17 mouse cellular contexts compared by ENCODE assay signal in genomic region chr10:121955730-121956129, GRCm38 (mm10).
DNase-seq lines count a peak whose midpoint lies in the region; ATAC-seq and TF ChIP-seq lines count a peak whose summit lies in the region.
"Had no signal": no experiment of that assay in that cellular context is flagged by ENCODE, and none has a peak within 500 bp of the region (broad histone marks: within the 10 kb centered on the region; RNA-seq: fewer than 3 reads in every experiment).

No protein-coding gene starts in this region.

- H3K27ac ChIP-seq in forebrain, embryonic 13.5 days = peak overlapping the region; percentile 21; the same call in 1 of the 2 replicates
- H3K27ac ChIP-seq in forebrain, embryonic 10.5 days = no peak overlapping the region
- peak overlapping the region; percentile 87 for H3K27ac ChIP-seq in forebrain, embryonic 16.5 days (ENCODE audit: low read length)
- no peak overlapping the region for H3K27ac ChIP-seq in hindbrain, postnatal 0 days
- H3K27ac ChIP-seq: embryonic facial prominence, embryonic 12.5 days; intestine, embryonic 15.5 days; midbrain, embryonic 12.5 days had no signal

- no peak overlapping the region for H3K9ac ChIP-seq in forebrain, embryonic 13.5 days
- H3K9ac ChIP-seq in forebrain, embryonic 16.5 days (replicated peaks; ENCODE audit: low read depth, low read length) = no peak overlapping the region; the same call in 1 of the 2 replicates
- no peak overlapping the region for H3K9ac ChIP-seq in hindbrain, postnatal 0 days (replicated peaks; ENCODE audit: low read length)
- H3K9ac ChIP-seq: embryonic facial prominence, embryonic 12.5 days; heart, embryonic 12.5 days; intestine, embryonic 15.5 days; midbrain, embryonic 12.5 days had no signal

- 74% methylated on average over 4 of the region's 4 CpGs for whole genome bisulfite sequencing in forebrain, embryonic 13.5 days
- 88% methylated on average over 4 of the region's 4 CpGs for WGBS in forebrain, embryonic 10.5 days
- 81% methylated on average over 4 of the region's 4 CpGs for WGBS in forebrain, embryonic 16.5 days
- 65% methylated on average over 4 of the region's 4 CpGs for WGBS in hindbrain, postnatal 0 days
- WGBS in lung, adult 2 months = 91% methylated on average over 4 of the region's 4 CpGs

- H3K4me2 ChIP-seq in forebrain, embryonic 13.5 days = no peak overlapping the region
- no peak overlapping the region for H3K4me2 ChIP-seq in forebrain, embryonic 16.5 days (ENCODE audit: low read length)
- no peak overlapping the region for H3K4me2 ChIP-seq in hindbrain, postnatal 0 days (ENCODE audit: low read depth, low read length)
- H3K4me2 ChIP-seq: embryonic facial prominence, embryonic 12.5 days; heart, embryonic 12.5 days; intestine, embryonic 15.5 days; midbrain, embryonic 12.5 days had no signal

- no peak for DNase-seq in forebrain, embryonic 10.5 days (ENCODE audit: extremely low spot score, low spot score)
- peak; percentile 30 to 54 for DNase-seq in kidney, postnatal 4 days
- no peak for DNase-seq in kidney, postnatal 14 days
- DNase-seq in hindbrain, postnatal 0 days (ENCODE audit: low spot score) = no peak
- DNase-seq in B cell, adult 2 months = no peak
- no peak for DNase-seq in lung, adult 2 months
- DNase-seq: cerebellum, adult 11 months; left cerebral cortex, postnatal 4 days; lung, adult 18-20 months; lung, postnatal 4 days; thymus, postnatal 36 days had no signal

- H3K9me3 ChIP-seq in forebrain, embryonic 13.5 days (replicated peaks) = no peaks in the 10 kb centered on the region
- H3K9me3 ChIP-seq in forebrain, embryonic 10.5 days = no peaks in the 10 kb centered on the region
- no peaks in the 10 kb centered on the region for H3K9me3 ChIP-seq in forebrain, embryonic 16.5 days (ENCODE audit: control insufficient read depth, low read length)
- H3K9me3 ChIP-seq in hindbrain, postnatal 0 days (ENCODE audit: low read length) = no peaks in the 10 kb centered on the region
- H3K9me3 ChIP-seq: embryonic facial prominence, embryonic 12.5 days; intestine, embryonic 15.5 days; midbrain, embryonic 12.5 days had no signal

- H3K4me1 ChIP-seq in forebrain, embryonic 13.5 days = peaks cover 13% of the 10 kb centered on the region; the same call in 1 of the 2 replicates
- H3K4me1 ChIP-seq in forebrain, embryonic 10.5 days = 0 out of 2 replicates have a peak, but pooled peaks cover 4% of the 10 kb centered on the region
- peaks cover 26% of the 10 kb centered on the region for H3K4me1 ChIP-seq in forebrain, embryonic 16.5 days (replicated peaks; ENCODE audit: control insufficient read depth, insufficient read depth, low read length)
- peaks cover 6% of the 10 kb centered on the region; the same call in 1 of the 2 replicates for H3K4me1 ChIP-seq in hindbrain, postnatal 0 days (ENCODE audit: insufficient read depth, low read length)
- no peaks in the 10 kb centered on the region for H3K4me1 ChIP-seq in lung, adult 2 months (ENCODE audit: control insufficient read depth, insufficient read depth, low read length)
- H3K4me1 ChIP-seq: heart, embryonic 12.5 days; midbrain, embryonic 12.5 days had no signal

- no peaks in the 10 kb centered on the region for H3K36me3 ChIP-seq in forebrain, embryonic 13.5 days (ENCODE audit: poor library complexity, severe bottlenecking)
- H3K36me3 ChIP-seq in forebrain, embryonic 10.5 days (replicated peaks) = no peaks in the 10 kb centered on the region
- H3K36me3 ChIP-seq in forebrain, embryonic 16.5 days (ENCODE audit: control insufficient read depth, insufficient read depth) = no peaks in the 10 kb centered on the region
- no peaks in the 10 kb centered on the region for H3K36me3 ChIP-seq in hindbrain, postnatal 0 days (ENCODE audit: insufficient read depth, low read length)
- H3K36me3 ChIP-seq: embryonic facial prominence, embryonic 12.5 days; heart, embryonic 12.5 days; intestine, embryonic 15.5 days; midbrain, embryonic 12.5 days had no signal

- H3K27me3 ChIP-seq in forebrain, embryonic 13.5 days = no peaks in the 10 kb centered on the region
- H3K27me3 ChIP-seq in forebrain, embryonic 10.5 days (ENCODE audit: poor library complexity, severe bottlenecking) = no peaks in the 10 kb centered on the region
- H3K27me3 ChIP-seq in forebrain, embryonic 16.5 days (replicated peaks; ENCODE audit: control insufficient read depth, insufficient read depth, low read length) = no peaks in the 10 kb centered on the region
- H3K27me3 ChIP-seq in hindbrain, postnatal 0 days (ENCODE audit: insufficient read depth, low read length) = no peaks in the 10 kb centered on the region
- H3K27me3 ChIP-seq: embryonic facial prominence, embryonic 12.5 days; heart, embryonic 12.5 days; intestine, embryonic 15.5 days; midbrain, embryonic 12.5 days had no signal

- no peak for ATAC-seq in forebrain, embryonic 13.5 days
- ATAC-seq in forebrain, embryonic 16.5 days = no peak
- peak; percentile 12; the same call in 1 of the 2 replicates for ATAC-seq in hindbrain, postnatal 0 days
- ATAC-seq: intestine, embryonic 15.5 days had no signal

- TF ChIP-seq POLR2A in lung, adult 2 months (IDR thresholded peaks at IDR 0.05; ENCODE audit: borderline replicate concordance, extremely low read depth, low read depth, low read length) = no peak

- H3K4me3 ChIP-seq in forebrain, embryonic 13.5 days = no peak overlapping the region
- H3K4me3 ChIP-seq in forebrain, embryonic 10.5 days = no peak overlapping the region
- no peak overlapping the region for H3K4me3 ChIP-seq in forebrain, embryonic 16.5 days (replicated peaks; ENCODE audit: low read length)
- H3K4me3 ChIP-seq in hindbrain, postnatal 0 days (ENCODE audit: low read length) = no peak overlapping the region
- H3K4me3 ChIP-seq in lung, adult 2 months (replicated peaks; ENCODE audit: extremely low read depth, low read depth, low read length) = no peak overlapping the region
- H3K4me3 ChIP-seq: embryonic facial prominence, embryonic 12.5 days; heart, embryonic 12.5 days; intestine, embryonic 15.5 days; midbrain, embryonic 12.5 days had no signal

- no peak for TF ChIP-seq CTCF in hindbrain, postnatal 0 days (IDR thresholded peaks at IDR 0.05; ENCODE audit: low read depth)
- no peak for TF ChIP-seq CTCF in lung, adult 2 months (IDR thresholded peaks at IDR 0.05; ENCODE audit: insufficient read depth, low read length)

Comparison
In these comparisons a context has a peak if more than half of its experiments do, and no peak if none do; other contexts are left out.
1. H3K27ac ChIP-seq: peak in forebrain, embryonic 13.5 days (single experiment) and forebrain, embryonic 16.5 days (single experiment); none in forebrain, embryonic 10.5 days (single experiment) and hindbrain, postnatal 0 days (single experiment).
2. DNase-seq: peak in kidney, postnatal 4 days (2 of 2); none in forebrain, embryonic 10.5 days (single experiment), kidney, postnatal 14 days (single experiment), hindbrain, postnatal 0 days (single experiment), B cell, adult 2 months (0 of 2) and lung, adult 2 months (single experiment).